Mouse (Mus musculus) CH12.LX (cell line): ENCODE data around the gene Tmprss6. TPM values are rescaled to one million over a fixed set of nuclear protein-coding genes. Genes with fewer than 3 reads are reported as not detected.

Source experiments
- DNase-seq: peaks from one replicate; pipeline ENCODE4 v3.0.0-alpha.2; 2013; ENCODE audit errors: extremely low read depth
- H3K27ac ChIP-seq: 2 replicates; pipeline ENCODE4 v1.5.1; 2012; ENCODE audit warnings: low read depth, mild to moderate bottlenecking, control low read depth, moderate library complexity; ENCODE audit not compliant: insufficient read depth
- H3K27me3 ChIP-seq: replicated peaks from 2 replicates; pipeline ENCODE3; 2012; ENCODE audit warnings: inconsistent platforms
- H3K36me3 ChIP-seq, 2 experiments: replicated peaks in 1 of 2; 2 replicates each; pipeline versions ENCODE3 to v1.6.1; 2012; ENCODE audit warnings: inconsistent platforms in 1 of 2, low read length in 1 of 2, mild to moderate bottlenecking in 1 of 2, mixed read lengths in 1 of 2, moderate library complexity in 1 of 2; ENCODE audit not compliant: control insufficient read depth in 1 of 2, insufficient read depth in 1 of 2
- H3K4me1 ChIP-seq, 2 experiments: 2 replicates each; pipeline ENCODE4 v1.6.1; 2012; ENCODE audit warnings: inconsistent platforms in 1 of 2, moderate library complexity in 1 of 2; ENCODE audit not compliant: insufficient read depth in 2 of 2, control insufficient read depth in 1 of 2
- H3K4me2 ChIP-seq: 2 replicates; pipeline ENCODE4 v1.6.1; 2012; ENCODE audit warnings: low read depth, mild to moderate bottlenecking, control low read depth; ENCODE audit not compliant: poor library complexity, insufficient read depth, severe bottlenecking
- H3K4me3 ChIP-seq, 3 experiments: fragments of 150-350 bp in 1 of 3; sonication (generic) in 1 of 3; replicated peaks in 1 of 3; 2 replicates each; pipeline versions ENCODE3 to v1.5.1; 2011 to 2012; ENCODE audit warnings: low read depth in 2 of 3, low read length in 2 of 3, mild to moderate bottlenecking in 2 of 3, moderate library complexity in 2 of 3, control low read depth in 1 of 3, improper control_type of control experiment in 1 of 3, inconsistent platforms in 1 of 3, mixed read lengths in 1 of 3; ENCODE audit not compliant: poor library complexity in 1 of 3
- H3K79me2 ChIP-seq: replicated peaks from 2 replicates; pipeline ENCODE4 v1.6.1; 2012; ENCODE audit warnings: mild to moderate bottlenecking, moderate library complexity; ENCODE audit not compliant: control insufficient read depth, poor library complexity, insufficient read depth, severe bottlenecking; ENCODE audit errors: extremely low read depth
- H3K9ac ChIP-seq: 2 replicates; pipeline ENCODE4 v1.6.1; 2012; ENCODE audit warnings: low read depth, mild to moderate bottlenecking, control low read depth, moderate library complexity; ENCODE audit not compliant: insufficient read depth
- H3K9me3 ChIP-seq: replicated peaks from 2 replicates; pipeline ENCODE3; 2012; ENCODE audit warnings: low read length, inconsistent platforms, mixed read lengths
- BHLHE40 ChIP-seq: IDR thresholded peaks from 2 replicates; pipeline ENCODE4 v1.6.1; 2011; ENCODE audit warnings: mild to moderate bottlenecking, low read depth, low read length, improper control_type of control experiment
- CHD1 ChIP-seq: IDR thresholded peaks from 2 replicates; pipeline ENCODE4 v1.6.1; 2012; ENCODE audit warnings: low read depth, low read length, improper control_type of control experiment, inconsistent platforms
- CHD2 ChIP-seq: IDR thresholded peaks from 2 replicates; pipeline ENCODE4 v1.6.1; 2011; ENCODE audit warnings: low read length, improper control_type of control experiment
- CTCF ChIP-seq, 2 experiments: IDR thresholded peaks in 1 of 2; conservative IDR thresholded peaks in 1 of 2; 2 replicates each; pipeline ENCODE4 v1.5.1; 2011 to 2012; ENCODE audit warnings: low read depth in 2 of 2, low read length in 2 of 2, improper control_type of control experiment in 1 of 2, inconsistent platforms in 1 of 2, mild to moderate bottlenecking in 1 of 2, moderate library complexity in 1 of 2
- E2F4 ChIP-seq: IDR thresholded peaks from 2 replicates; pipeline ENCODE4 v1.6.1; 2011; ENCODE audit warnings: low read depth, low read length, improper control_type of control experiment; ENCODE audit not compliant: insufficient replicate concordance
- ELF1 ChIP-seq: IDR thresholded peaks from 2 replicates; pipeline ENCODE4 v1.6.1; 2014; ENCODE audit warnings: low read depth, mild to moderate bottlenecking, inconsistent platforms, low read length, improper control_type of control experiment
- EP300 ChIP-seq: IDR thresholded peaks from 2 replicates; pipeline ENCODE4 v1.6.1; 2011; ENCODE audit warnings: low read length, improper control_type of control experiment
- ETS1 ChIP-seq: conservative IDR thresholded peaks from 2 replicates; pipeline ENCODE4 v1.6.1; 2012; ENCODE audit warnings: low read depth, mild to moderate bottlenecking, inconsistent platforms, low read length, improper control_type of control experiment, moderate library complexity
- GABPA ChIP-seq: IDR thresholded peaks from 2 replicates; pipeline ENCODE4 v1.6.1; 2012; ENCODE audit warnings: low read depth, low read length, improper control_type of control experiment, inconsistent platforms; ENCODE audit not compliant: insufficient replicate concordance
- HCFC1 ChIP-seq: IDR thresholded peaks from 2 replicates; pipeline ENCODE4 v1.6.1; 2012; ENCODE audit warnings: low read depth, mild to moderate bottlenecking, inconsistent platforms, low read length, improper control_type of control experiment
- IRF4 ChIP-seq: IDR thresholded peaks from 2 replicates; pipeline ENCODE4 v1.6.1; 2014; ENCODE audit warnings: low read depth, mild to moderate bottlenecking, inconsistent platforms, low read length, improper control_type of control experiment
- JUN ChIP-seq: IDR thresholded peaks from 2 replicates; pipeline ENCODE4 v1.6.1; 2011; ENCODE audit warnings: low read depth, mild to moderate bottlenecking, low read length, improper control_type of control experiment, moderate library complexity; ENCODE audit not compliant: insufficient read depth
- JUND ChIP-seq: conservative IDR thresholded peaks from 2 replicates; pipeline ENCODE4 v1.6.1; 2011; ENCODE audit warnings: low read depth, low read length, improper control_type of control experiment
- MAX ChIP-seq: IDR thresholded peaks from 2 replicates; pipeline ENCODE4 v1.6.1; 2011; ENCODE audit warnings: low read length, improper control_type of control experiment
- MAZ ChIP-seq: IDR thresholded peaks from 2 replicates; pipeline ENCODE4 v1.6.1; 2012; ENCODE audit warnings: low read depth, mild to moderate bottlenecking, inconsistent platforms, low read length, improper control_type of control experiment, moderate library complexity
- MEF2A ChIP-seq: IDR thresholded peaks from 2 replicates; pipeline ENCODE4 v1.6.1; 2014; ENCODE audit warnings: low read depth, mild to moderate bottlenecking, inconsistent platforms, low read length, improper control_type of control experiment, borderline replicate concordance
- MXI1 ChIP-seq: IDR thresholded peaks from 2 replicates; pipeline ENCODE4 v1.6.1; 2011; ENCODE audit warnings: mild to moderate bottlenecking, low read depth, low read length, improper control_type of control experiment
- MYC ChIP-seq: IDR thresholded peaks from 2 replicates; pipeline ENCODE4 v1.6.1; 2011; ENCODE audit warnings: low read depth, mild to moderate bottlenecking, improper control_type of control experiment, low read length
- NELFE ChIP-seq: IDR thresholded peaks from 2 replicates; pipeline ENCODE4 v1.6.1; 2011; ENCODE audit warnings: low read depth, low read length, improper control_type of control experiment
- NRF1 ChIP-seq: IDR thresholded peaks from 2 replicates; pipeline ENCODE4 v1.6.1; 2014; ENCODE audit warnings: low read depth, mild to moderate bottlenecking, inconsistent platforms, low read length, improper control_type of control experiment, moderate library complexity
- PAX5 ChIP-seq: IDR thresholded peaks from 2 replicates; pipeline ENCODE4 v1.6.1; 2012; ENCODE audit warnings: low read length, inconsistent platforms, mixed read lengths
- POLR2A ChIP-seq: IDR thresholded peaks from 2 replicates; pipeline ENCODE4 v1.6.1; 2011; ENCODE audit warnings: low read depth, mild to moderate bottlenecking, improper control_type of control experiment, low read length
- POLR2AphosphoS2 ChIP-seq: IDR thresholded peaks from 2 replicates; pipeline ENCODE4 v1.6.1; 2011; ENCODE audit warnings: low read depth, low read length, improper control_type of control experiment
- RAD21 ChIP-seq: IDR thresholded peaks from 2 replicates; pipeline ENCODE4 v1.6.1; 2011; ENCODE audit warnings: low read depth, mild to moderate bottlenecking, low read length, improper control_type of control experiment, moderate library complexity
- RCOR1 ChIP-seq: conservative IDR thresholded peaks from 2 replicates; pipeline ENCODE4 v1.6.1; 2012; ENCODE audit warnings: low read depth, mild to moderate bottlenecking, inconsistent platforms, low read length, improper control_type of control experiment
- SIN3A ChIP-seq: IDR thresholded peaks from 2 replicates; pipeline ENCODE4 v1.6.1; 2012; ENCODE audit warnings: low read length, improper control_type of control experiment, inconsistent platforms
- SMC3 ChIP-seq: IDR thresholded peaks from 2 replicates; pipeline ENCODE4 v1.6.1; 2011; ENCODE audit warnings: low read depth, low read length, improper control_type of control experiment
- TBP ChIP-seq: conservative IDR thresholded peaks from 2 replicates; pipeline ENCODE4 v1.6.1; 2011; ENCODE audit warnings: low read depth, low read length, improper control_type of control experiment
- TCF12 ChIP-seq: IDR thresholded peaks from 2 replicates; pipeline ENCODE4 v1.6.1; 2014; ENCODE audit warnings: low read depth, mild to moderate bottlenecking, inconsistent platforms, low read length, improper control_type of control experiment
- UBTF ChIP-seq: IDR thresholded peaks from 2 replicates; pipeline ENCODE4 v1.6.1; 2012; ENCODE audit warnings: low read depth, mild to moderate bottlenecking, inconsistent platforms, low read length, improper control_type of control experiment, moderate library complexity
- USF1 ChIP-seq: IDR thresholded peaks from 2 replicates; pipeline ENCODE4 v1.6.1; 2014; ENCODE audit warnings: low read depth, mild to moderate bottlenecking, inconsistent platforms, low read length, improper control_type of control experiment
- ZC3H11A ChIP-seq: IDR thresholded peaks from 2 replicates; pipeline ENCODE4 v1.6.1; 2012; ENCODE audit warnings: low read depth, mild to moderate bottlenecking, inconsistent platforms, low read length, improper control_type of control experiment
- ZKSCAN1 ChIP-seq: IDR thresholded peaks from 2 replicates; pipeline ENCODE4 v1.6.1; 2012; ENCODE audit warnings: low read depth, inconsistent platforms, low read length, improper control_type of control experiment, borderline replicate concordance
- ZMIZ1 ChIP-seq: IDR thresholded peaks from 2 replicates; pipeline ENCODE4 v1.6.1; 2012; ENCODE audit warnings: low read depth, mild to moderate bottlenecking, inconsistent platforms, low read length, improper control_type of control experiment
- ZNF384 ChIP-seq: IDR thresholded peaks from 2 replicates; pipeline ENCODE4 v1.6.1; 2012; ENCODE audit warnings: low read depth, low read length, improper control_type of control experiment, inconsistent platforms
- dilution Hi-C: fragments of 300-500 bp; cut with MboI; formaldehyde crosslinking; loops from 2 replicates; pipeline ENCODE4 v1.14.3; 2020; ENCODE audit warnings: low sequenced_read_pairs; ENCODE audit not compliant: extremely low pct_unique_long_range_greater_than_20kb, extremely low pct_ligation_motif_present
- in situ Hi-C: fragments of 300-500 bp; cut with MboI; formaldehyde crosslinking; loops from 3 replicates; pipeline ENCODE4 v1.14.3; 2019; ENCODE audit warnings: low sequenced_read_pairs, low pct_ligation_motif_present, low pct_unique_long_range_greater_than_20kb, mixed read lengths
- polyA plus RNA-seq: library from polyadenylated mRNA; unstranded; fragments of >175 nt; gene quantifications from 2 replicates; pipeline ENCODE4 v1.2.1, GENCODE M21; 2012; ENCODE audit warnings: low read depth; ENCODE audit not compliant: insufficient read length
- total RNA-seq, 2 experiments: library from RNA; depleted of rRNA; stranded (reverse); fragments of 300-350 nt in 1 of 2; fragments of >200 nt in 1 of 2; gene quantifications; 2 replicates each; pipeline ENCODE4 v1.2.3; 2012 to 2014

The Tmprss6 gene
- total and polyA plus RNA-seq, 3 experiments: 0.24 to 0.54 (median 0.34) TPM

GRCm38 (mm10) chr15:78510736-78511135 lies 42.3 kb upstream of the Tmprss6 start (continued):
- peak; percentile 49; the same call in 1 of the 2 replicates for TF ChIP-seq ETS1
- peak; percentile 31; the same call in 1 of the 2 replicates for TF ChIP-seq MAX
- TF ChIP-seq CHD1: no peak
- no peak for TF ChIP-seq HCFC1
- TF ChIP-seq IRF4: no peak
- TF ChIP-seq CTCF (conservative IDR thresholded peaks at IDR 0.05 in 1 of 2, IDR thresholded peaks at IDR 0.05 in 1 of 2; ENCODE audit: low read depth in 2 of 2, low read length in 2 of 2): no peak

- peaks cover 0 to 2% of the 10 kb centered on the region in 2 experiments for H3K36me3 ChIP-seq
- peak overlapping the region; percentile 97 for H3K27ac ChIP-seq
- H3K79me2 ChIP-seq: no peaks in the 10 kb centered on the region
- H3K4me2 ChIP-seq: peak overlapping the region; percentile 55
- in situ Hi-C loops: loop anchor here (5.0 kb wide), 1 partner anchor 63 kb away; no protein-coding TSS in a partner anchor
- peak; percentile 96 for DNase-seq
- peak overlapping the region in 2 of 3 experiments; percentile 7 to 12 for H3K4me3 ChIP-seq
- peaks cover 4% of the 10 kb centered on the region for H3K9me3 ChIP-seq
- dilution Hi-C loops: no loop called here
- no peaks in the 10 kb centered on the region for H3K27me3 ChIP-seq
- H3K4me1 ChIP-seq: peaks cover 30 to 70% of the 10 kb centered on the region in 2 experiments
- peak overlapping the region; percentile 54 for H3K9ac ChIP-seq
- peak; percentile 93 for TF ChIP-seq BHLHE40
- TF ChIP-seq ETS1: peak; percentile 97
- TF ChIP-seq MYC: peak; percentile 60; the same call in 1 of the 2 replicates
- no peak for TF ChIP-seq ZC3H11A
- no peak; the same call in 1 of the 2 replicates for TF ChIP-seq SMC3
- peak; percentile 85 for TF ChIP-seq CHD2
- TF ChIP-seq GABPA: no peak
- no peak for TF ChIP-seq E2F4
- TF ChIP-seq ZMIZ1: peak; percentile 60; the same call in 1 of the 2 replicates
- no peak; the same call in 1 of the 2 replicates for TF ChIP-seq RAD21
- peak; percentile 96 for TF ChIP-seq MEF2A
- TF ChIP-seq IRF4: peak; percentile 99
- TF ChIP-seq JUND: peak; percentile 40; the same call in 1 of the 2 replicates
- peak; percentile 17; the same call in 1 of the 2 replicates for TF ChIP-seq NRF1
- TF ChIP-seq MAZ: peak; percentile 90
- TF ChIP-seq SIN3A: peak; percentile 82; the same call in 1 of the 2 replicates
- peak; percentile 68 for TF ChIP-seq JUN
- TF ChIP-seq HCFC1: no peak; the same call in 1 of the 2 replicates
- TF ChIP-seq MXI1: no peak; the same call in 1 of the 2 replicates
- peak; percentile 98 for TF ChIP-seq TCF12
- 0 out of 2 replicates have a peak, but pooled peaks have one; percentile 36 for TF ChIP-seq NELFE
- TF ChIP-seq USF1: no peak
- peak; percentile 89 for TF ChIP-seq UBTF
- peak; percentile 92 for TF ChIP-seq RCOR1
- no peak for TF ChIP-seq POLR2AphosphoS2
- no peak for TF ChIP-seq CTCF (conservative IDR thresholded peaks at IDR 0.05 in 1 of 2, IDR thresholded peaks at IDR 0.05 in 1 of 2; ENCODE audit: low read depth in 2 of 2, low read length in 2 of 2)
- TF ChIP-seq POLR2A: peak; percentile 38
- TF ChIP-seq ZNF384: no peak
- no peak for TF ChIP-seq PAX5
- TF ChIP-seq ZKSCAN1: no peak
- peak; percentile 96 for TF ChIP-seq EP300
- peak; percentile 36; the same call in 1 of the 2 replicates for TF ChIP-seq ELF1
- peak; percentile 88 for TF ChIP-seq TBP
- TF ChIP-seq MAX: 0 out of 2 replicates have a peak, but pooled peaks have one; percentile 59
- peak; percentile 34 for TF ChIP-seq CHD1
These were observed 41.7 kb upstream of the Tmprss6 start for GRCm38 (mm10) chr15:78510121-78510576.
